Mouse (Mus musculus): Measurements from ENCODE around the gene Gm28230.

The Gm28230 gene

GRCm38 (mm10) chr2:74763976-74764375 lies 37.4 kb downstream of the Gm28230 start:
- DNase-seq (ENCODE audit: low spot score), result no peak

DNA sequence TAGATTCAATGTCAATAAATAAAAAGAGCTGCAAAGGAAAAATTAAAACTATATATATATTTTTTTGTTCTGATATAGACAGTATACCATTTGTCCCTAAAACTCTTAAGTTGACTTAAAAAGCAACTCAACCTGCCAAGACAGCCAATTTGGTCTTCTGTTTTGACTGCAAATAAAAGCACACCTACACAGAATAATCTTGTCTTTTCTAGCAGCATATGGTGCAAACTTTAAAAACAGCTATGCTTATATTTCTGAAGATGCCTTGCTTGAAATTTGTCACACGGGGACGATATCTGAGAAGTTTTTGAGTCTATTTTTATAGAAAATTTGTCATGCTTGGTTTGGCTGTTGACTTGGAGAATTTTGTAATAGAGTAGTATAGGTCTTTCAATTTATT lies 47.8 kb downstream of the Gm28230 start:
- DNase-seq (ENCODE audit: low spot score), result no peak

- DNase-seq (ENCODE audit: low spot score), result no peak
Observed at GRCm38 (mm10) chr2:74777536-74778275, 51.2 kb downstream of the Gm28230 start.

DNA sequence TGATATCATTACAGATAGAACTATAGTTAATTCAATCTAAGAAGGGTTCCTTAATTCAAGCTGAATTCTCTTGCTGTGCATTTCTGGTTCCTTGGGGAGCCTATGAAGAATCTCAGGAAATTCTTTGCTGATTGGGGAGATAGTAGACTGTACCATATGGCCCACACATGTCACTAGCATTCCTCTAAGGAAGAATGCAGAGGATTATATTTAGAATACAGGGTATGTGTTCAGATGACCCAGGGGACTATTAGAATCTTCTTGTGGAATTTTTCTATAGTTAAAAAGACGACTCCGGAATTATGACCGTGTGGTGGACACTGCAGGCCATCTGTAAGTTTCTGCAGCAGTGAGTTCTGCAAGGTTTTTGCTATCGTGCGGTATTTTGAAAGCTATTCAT lies 54.9 kb downstream of the Gm28230 start:
- no peak for DNase-seq (ENCODE audit: low spot score)

DNA sequence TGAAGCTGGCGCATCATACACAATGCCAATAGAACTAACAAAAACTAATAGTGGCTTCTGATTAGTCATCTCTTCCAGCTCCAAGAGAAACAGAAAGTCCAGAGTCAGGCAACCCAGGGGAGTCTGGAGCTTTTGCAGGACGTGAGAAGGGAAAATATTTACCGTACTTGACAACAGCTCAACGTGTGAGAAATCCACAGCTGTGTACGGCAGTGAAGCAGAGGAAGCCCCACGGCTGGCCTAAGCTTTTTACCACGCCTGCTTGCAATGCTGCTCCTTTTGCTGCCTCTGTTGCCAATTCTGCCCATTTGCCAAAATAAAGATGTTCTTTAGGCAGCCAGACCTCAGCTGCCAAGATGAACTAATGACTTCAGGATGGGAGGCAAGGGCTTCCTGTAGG lies 69.0 kb downstream of the Gm28230 start:
- no peak for DNase-seq (ENCODE audit: low spot score)

Measured in testis, postnatal 10 days (tissue).